Mouse (Mus musculus): ENCODE measurements around the gene Sumo1. TPM values are rescaled to one million over a fixed set of nuclear protein-coding genes. Genes with fewer than 3 reads are reported as not detected.

The Sumo1 gene
- total and polyA plus RNA-seq, 2 experiments from 2014 or later, result 71.3 to 186 TPM

DNA sequence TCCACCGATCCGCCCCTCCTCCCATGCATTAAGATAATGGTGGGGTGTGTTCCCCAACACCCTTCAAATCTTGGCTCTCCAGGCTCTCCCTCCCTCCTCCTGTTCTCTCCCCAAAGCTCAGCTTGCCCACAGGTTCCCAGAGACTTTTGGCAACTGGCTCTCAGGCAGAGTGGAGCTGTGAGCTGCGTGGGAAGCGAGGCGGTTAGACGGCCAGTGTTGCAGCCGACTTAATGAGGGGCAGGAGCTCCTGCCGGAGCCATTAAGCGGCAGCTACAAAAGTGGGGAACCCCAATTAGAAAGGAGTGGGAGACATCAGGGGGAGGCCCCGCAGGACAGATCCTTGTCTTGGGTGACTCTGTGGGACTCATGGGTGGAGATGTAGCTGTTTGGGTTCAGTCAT lies 78.3 kb downstream of the Sumo1 start:
- H3K36me3 ChIP-seq (replicated peaks; ENCODE audit: control insufficient read depth, insufficient read depth, low read length), result no peaks in the 10 kb centered on the region
- no peak overlapping the region for H3K4me2 ChIP-seq (ENCODE audit: low read depth, low read length)
- DNase-seq (ENCODE audit: low spot score), result no peak
- H3K4me1 ChIP-seq (ENCODE audit: control insufficient read depth, insufficient read depth), result no peaks in the 10 kb centered on the region
- WGBS, result 14% methylated on average over 10 of the region's 10 CpGs
- peaks cover 21% of the 10 kb centered on the region for H3K27me3 ChIP-seq (ENCODE audit: control insufficient read depth, insufficient read depth, low read length)
- no peak for ATAC-seq (ENCODE audit: insufficient read depth, low read depth)
- no peak overlapping the region for H3K9ac ChIP-seq (replicated peaks; ENCODE audit: low read depth, low read length)
- TF ChIP-seq EP300 (IDR thresholded peaks at IDR 0.05; ENCODE audit: low read depth), result no peak
- TF ChIP-seq CTCF (IDR thresholded peaks at IDR 0.05; ENCODE audit: low read depth), result no peak
- H3K27ac ChIP-seq (ENCODE audit: low read depth), result no peak overlapping the region
- H3K4me3 ChIP-seq (ENCODE audit: low read depth, low read length), result no peak overlapping the region; the same call in 1 of the 2 replicates
- no peaks in the 10 kb centered on the region for H3K9me3 ChIP-seq (replicated peaks; ENCODE audit: control insufficient read depth, low read length)

DNA sequence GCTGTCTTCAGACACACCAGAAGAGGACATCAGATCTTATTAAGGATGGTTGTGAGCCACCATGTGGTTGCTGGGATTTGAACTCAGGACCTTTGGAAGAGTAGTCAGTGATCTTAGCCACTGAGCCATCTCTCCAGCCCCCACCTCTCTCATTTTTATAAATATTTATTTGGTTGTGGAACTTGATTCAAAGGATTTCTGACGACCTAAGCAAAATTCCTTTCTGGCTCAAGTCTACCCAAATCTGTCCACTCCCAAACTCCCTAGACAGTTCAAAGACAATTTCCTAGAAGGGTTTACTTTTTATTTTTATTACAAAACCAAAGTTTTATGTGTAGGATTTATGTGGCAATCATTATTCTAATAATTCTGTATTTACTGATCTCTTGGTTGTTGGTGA lies 81.4 kb downstream of the Sumo1 start:
- no peaks in the 10 kb centered on the region for H3K36me3 ChIP-seq (replicated peaks; ENCODE audit: control insufficient read depth, insufficient read depth, low read length)
- DNase-seq (ENCODE audit: low spot score) (no peak), ATAC-seq (ENCODE audit: insufficient read depth, low read depth) (no peak)
- H3K4me3 ChIP-seq (ENCODE audit: low read depth, low read length), result no peak overlapping the region
- no peak overlapping the region for H3K27ac ChIP-seq (ENCODE audit: low read depth)
- H3K27me3 ChIP-seq (ENCODE audit: control insufficient read depth, insufficient read depth, low read length), result peaks cover 17% of the 10 kb centered on the region
- H3K4me2 ChIP-seq (ENCODE audit: low read depth, low read length), result no peak overlapping the region
- no peaks in the 10 kb centered on the region for H3K4me1 ChIP-seq (ENCODE audit: control insufficient read depth, insufficient read depth)
- no peaks in the 10 kb centered on the region for H3K9me3 ChIP-seq (replicated peaks; ENCODE audit: control insufficient read depth, low read length)
- TF ChIP-seq EP300 (IDR thresholded peaks at IDR 0.05; ENCODE audit: low read depth) (no peak), CTCF (IDR thresholded peaks at IDR 0.05; ENCODE audit: low read depth) (no peak)
- WGBS, result 83% methylated on average over 1 of the region's 1 CpGs
- no peak overlapping the region for H3K9ac ChIP-seq (replicated peaks; ENCODE audit: low read depth, low read length)

DNA sequence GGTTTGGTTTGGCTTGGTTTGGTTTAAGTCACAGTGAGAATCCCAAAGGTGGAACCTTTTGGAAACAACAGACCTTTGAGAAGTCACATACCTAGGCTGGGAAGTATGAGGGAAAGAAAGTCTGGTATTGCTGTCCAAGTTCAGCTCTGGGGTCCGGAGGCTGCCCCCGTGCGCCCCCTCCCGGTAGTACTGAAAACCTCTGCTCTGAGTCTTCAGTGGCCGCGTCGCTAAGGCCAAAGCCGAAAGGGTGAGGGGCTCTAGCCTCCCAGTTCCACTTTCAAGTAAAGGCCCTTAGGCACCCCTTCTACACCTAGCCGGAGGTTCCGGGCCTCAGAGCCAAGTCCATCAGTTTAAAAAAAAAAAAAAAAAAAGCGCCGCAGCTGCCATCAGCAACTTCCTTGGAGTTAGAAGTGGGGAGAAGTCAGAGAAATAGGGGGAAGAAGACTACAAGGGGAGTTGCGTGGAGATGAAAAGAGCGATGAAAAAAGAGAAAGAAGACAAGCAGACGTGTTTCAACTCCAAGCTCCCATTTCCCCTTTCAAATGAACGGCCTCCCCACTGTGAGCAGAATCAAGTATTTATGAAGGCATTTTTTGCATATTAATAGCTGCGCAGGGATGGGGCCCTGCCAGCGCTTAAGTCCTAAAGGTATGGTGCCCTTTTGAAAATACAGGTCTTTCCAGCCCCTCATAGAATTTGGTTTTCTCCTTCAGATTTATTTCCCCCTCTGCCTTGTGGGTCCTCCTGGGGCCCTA lies 85.8 kb downstream of the Sumo1 start:
- 15% methylated on average over 18 of the region's 18 CpGs for WGBS
- Histone ChIP-seq H3K9ac (replicated peaks; ENCODE audit: low read depth, low read length) (no peak overlapping the region), H3K27ac (ENCODE audit: low read depth) (no peak overlapping the region), H3K4me3 (ENCODE audit: low read depth, low read length) (peak overlapping the region; percentile 22; the same call in 1 of the 2 replicates), H3K27me3 (ENCODE audit: control insufficient read depth, insufficient read depth, low read length) (no peaks in the 10 kb centered on the region), H3K4me2 (ENCODE audit: low read depth, low read length) (peak overlapping the region; percentile 53), H3K4me1 (ENCODE audit: control insufficient read depth, insufficient read depth) (no peaks in the 10 kb centered on the region), H3K9me3 (replicated peaks; ENCODE audit: control insufficient read depth, low read length) (no peaks in the 10 kb centered on the region), H3K36me3 (replicated peaks; ENCODE audit: control insufficient read depth, insufficient read depth, low read length) (no peaks in the 10 kb centered on the region)
- DNase-seq (ENCODE audit: low spot score) (peak; percentile 62), ATAC-seq (ENCODE audit: insufficient read depth, low read depth) (no peak; the same call in 1 of the 2 replicates)
- TF ChIP-seq CTCF (IDR thresholded peaks at IDR 0.05; ENCODE audit: low read depth), result peak; percentile 72
- TF ChIP-seq EP300 (IDR thresholded peaks at IDR 0.05; ENCODE audit: low read depth), result no peak

DNA sequence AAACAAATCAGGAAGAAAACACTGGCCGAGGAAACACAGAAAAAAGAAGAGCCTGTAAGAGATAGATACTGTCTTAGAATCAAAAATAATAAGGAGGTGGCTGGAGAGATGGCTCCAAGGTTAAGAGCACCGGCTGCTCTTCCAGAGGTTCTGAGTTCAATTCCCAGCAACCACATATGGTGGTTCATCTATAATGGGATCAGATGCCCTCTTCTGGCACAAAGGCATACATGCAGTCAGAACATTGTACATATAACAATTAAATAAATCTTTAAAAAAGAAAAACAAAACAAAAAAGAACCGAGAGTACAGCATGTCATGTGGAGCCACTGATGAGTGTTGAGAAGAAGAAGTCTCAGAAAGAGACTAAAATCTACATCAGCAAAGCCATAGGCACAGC lies 89.8 kb downstream of the Sumo1 start:
- no peak overlapping the region for H3K27ac ChIP-seq (ENCODE audit: low read depth)
- no peak overlapping the region for H3K9ac ChIP-seq (replicated peaks; ENCODE audit: low read depth, low read length)
- H3K27me3 ChIP-seq (ENCODE audit: control insufficient read depth, insufficient read depth, low read length), result no peaks in the 10 kb centered on the region

DNA sequence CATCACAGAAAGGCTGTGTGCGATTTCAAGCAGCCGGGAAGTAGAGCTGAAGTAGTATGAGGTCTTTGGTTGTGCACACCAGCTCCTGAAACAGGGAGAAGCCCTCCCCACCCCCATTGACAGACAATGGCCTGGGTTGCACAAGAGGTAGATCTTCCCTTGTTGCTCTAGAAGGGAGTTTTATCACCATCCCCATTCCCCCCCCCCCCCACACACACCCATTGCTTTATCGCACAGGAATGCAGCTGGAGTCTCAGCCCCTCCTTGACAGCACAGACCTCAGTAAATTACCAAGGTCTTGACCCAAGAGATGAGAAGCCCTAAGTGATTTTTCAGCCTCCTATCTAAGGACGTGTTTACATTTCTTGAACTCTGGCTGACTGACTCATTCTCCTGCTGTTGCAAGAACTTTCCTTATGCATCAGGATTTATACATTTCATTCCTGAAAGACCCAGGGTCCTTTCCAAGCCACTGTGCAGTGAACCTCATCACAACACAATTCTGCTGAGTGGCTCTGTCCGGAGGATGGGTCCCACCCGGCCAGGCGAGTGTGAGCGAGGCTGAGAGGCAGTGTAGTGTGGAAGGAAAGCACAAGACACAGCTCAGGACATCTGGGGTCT lies 90.4 kb downstream of the Sumo1 start:
- DNase-seq (ENCODE audit: low spot score) (no peak), ATAC-seq (ENCODE audit: insufficient read depth, low read depth) (no peak)
- WGBS, result 25% methylated on average over 8 of the region's 8 CpGs
- Histone ChIP-seq H3K36me3 (replicated peaks; ENCODE audit: control insufficient read depth, insufficient read depth, low read length) (no peaks in the 10 kb centered on the region), H3K9ac (replicated peaks; ENCODE audit: low read depth, low read length) (no peak overlapping the region), H3K4me1 (ENCODE audit: control insufficient read depth, insufficient read depth) (no peaks in the 10 kb centered on the region), H3K27ac (ENCODE audit: low read depth) (no peak overlapping the region; the same call in 1 of the 2 replicates), H3K27me3 (ENCODE audit: control insufficient read depth, insufficient read depth, low read length) (no peaks in the 10 kb centered on the region), H3K4me3 (ENCODE audit: low read depth, low read length) (no peak overlapping the region), H3K9me3 (replicated peaks; ENCODE audit: control insufficient read depth, low read length) (no peaks in the 10 kb centered on the region), H3K4me2 (ENCODE audit: low read depth, low read length) (no peak overlapping the region)
- TF ChIP-seq CTCF (IDR thresholded peaks at IDR 0.05; ENCODE audit: low read depth) (no peak), EP300 (IDR thresholded peaks at IDR 0.05; ENCODE audit: low read depth) (no peak)

More for the DNA sequence above, 89.8 kb downstream of the Sumo1 start:
- Histone ChIP-seq H3K36me3 (replicated peaks; ENCODE audit: control insufficient read depth, insufficient read depth, low read length) (no peaks in the 10 kb centered on the region), H3K4me1 (ENCODE audit: control insufficient read depth, insufficient read depth) (no peaks in the 10 kb centered on the region), H3K9me3 (replicated peaks; ENCODE audit: control insufficient read depth, low read length) (no peaks in the 10 kb centered on the region), H3K4me2 (ENCODE audit: low read depth, low read length) (no peak overlapping the region), H3K4me3 (ENCODE audit: low read depth, low read length) (no peak overlapping the region)
- TF ChIP-seq EP300 (IDR thresholded peaks at IDR 0.05; ENCODE audit: low read depth), result no peak
- no peak for TF ChIP-seq CTCF (IDR thresholded peaks at IDR 0.05; ENCODE audit: low read depth)
- 78% methylated on average over 3 of the region's 3 CpGs for WGBS
- DNase-seq (ENCODE audit: low spot score) (no peak), ATAC-seq (ENCODE audit: insufficient read depth, low read depth) (no peak)
